Mouse (Mus musculus) frontal cortex, adult 2 months (tissue): ENCODE measurements at regions not wholly inside any gene's neighbourhood (a gene's known extent, or its start where the extent isn't known, plus 50 kb on each side); places are given as distances from the start of the nearest gene placed in this dataset.

ENCODE experiments used
- DNase-seq, 2 experiments: peaks; one replicate each; pipeline ENCODE4 v3.0.0; 2022; ENCODE audit warnings: low spot score in 1 of 2; ENCODE audit errors: extremely low spot score in 1 of 2

GRCm38 (mm10) chr9:90369568-90369967, 99.0 kb upstream of the Tbc1d2b start:
- no peak for DNase-seq

GRCm38 (mm10) chr9:90367745-90368144, 97.1 kb upstream of the Tbc1d2b start:
- no peak for DNase-seq

- no peak for DNase-seq
Measured at GRCm38 (mm10) chr9:90326531-90326930, 55.9 kb upstream of the Tbc1d2b start.
